Mouse (Mus musculus) stomach, postnatal 0 days (tissue): ENCODE results near the gene Morn2.

ENCODE experiments used
- CTCF ChIP-seq: IDR thresholded peaks from 2 replicates; pipeline ENCODE4 v1.5.1; 2016; ENCODE audit warnings: antibody characterized with exemption, low read depth, mild to moderate bottlenecking, moderate library complexity
- EP300 ChIP-seq: optimal IDR thresholded peaks from 2 replicates; pipeline ENCODE3; 2016; ENCODE audit warnings: antibody characterized with exemption

- TF ChIP-seq CTCF: no peak
- TF ChIP-seq EP300: no peak
Measured at GRCm38 (mm10) chr17:80279340-80280070, 10.5 kb upstream of the Morn2 start.
